Mouse (Mus musculus) olfactory bulb, adult 2 months (tissue): ENCODE measurements around the gene Olfr1359. TPM values are rescaled to one million over a fixed set of nuclear protein-coding genes. Genes with fewer than 3 reads are reported as not detected.
A peak's percentile ranks its signal among the peaks of the same experiment; 100 is the strongest.
"Not testable (repeated sequence)": the region's sequence is repeated elsewhere in the genome, so short reads cannot be mapped to it uniquely, and the experiment has no call there.

Source experiments
- H3K27ac ChIP-seq: fragments of 200-500 bp; 2 replicates; pipeline ENCODE4 v1.5.1; 2012; ENCODE audit warnings: low read depth, low read length; ENCODE audit not compliant: insufficient read depth
- H3K4me1 ChIP-seq: fragments of 200-500 bp; 2 replicates; pipeline ENCODE4 v1.6.1; 2012; ENCODE audit warnings: low read length; ENCODE audit not compliant: control insufficient read depth, insufficient read depth
- H3K4me3 ChIP-seq: fragments of 200-500 bp; 2 replicates; pipeline ENCODE4 v1.5.1; 2012; ENCODE audit warnings: mild to moderate bottlenecking, low read depth, low read length, moderate library complexity; ENCODE audit not compliant: insufficient read depth
- CTCF ChIP-seq: fragments of 200-500 bp; IDR thresholded peaks from 2 replicates; pipeline ENCODE4 v1.5.1; 2012; ENCODE audit warnings: low read depth, mild to moderate bottlenecking, low read length, moderate library complexity; ENCODE audit not compliant: insufficient read depth
- POLR2A ChIP-seq: fragments of 200-500 bp; IDR thresholded peaks from 2 replicates; pipeline ENCODE4 v1.6.1; 2012; ENCODE audit warnings: mild to moderate bottlenecking, low read depth, low read length, moderate library complexity; ENCODE audit not compliant: insufficient read depth
- WGBS: fragments of 180-500 bp; shearing (Covaris S2); methylation state at CpG from one replicate; pipeline ENCODE4 v1.1.7; 2018; 5-methylcytosine and 5-hydroxymethylcytosine counted together
- polyA plus RNA-seq: library from polyadenylated mRNA; stranded (reverse); fragments of >200 nt; gene quantifications from 2 replicates; pipeline ENCODE4 v1.2.4, GENCODE M21; 2012; ENCODE audit warnings: low replicate concordance; ENCODE audit not compliant: missing spikeins, insufficient read depth, insufficient read length

Gene Olfr1359
- polyA plus RNA-seq, 1 experiment = not detected

DNA sequence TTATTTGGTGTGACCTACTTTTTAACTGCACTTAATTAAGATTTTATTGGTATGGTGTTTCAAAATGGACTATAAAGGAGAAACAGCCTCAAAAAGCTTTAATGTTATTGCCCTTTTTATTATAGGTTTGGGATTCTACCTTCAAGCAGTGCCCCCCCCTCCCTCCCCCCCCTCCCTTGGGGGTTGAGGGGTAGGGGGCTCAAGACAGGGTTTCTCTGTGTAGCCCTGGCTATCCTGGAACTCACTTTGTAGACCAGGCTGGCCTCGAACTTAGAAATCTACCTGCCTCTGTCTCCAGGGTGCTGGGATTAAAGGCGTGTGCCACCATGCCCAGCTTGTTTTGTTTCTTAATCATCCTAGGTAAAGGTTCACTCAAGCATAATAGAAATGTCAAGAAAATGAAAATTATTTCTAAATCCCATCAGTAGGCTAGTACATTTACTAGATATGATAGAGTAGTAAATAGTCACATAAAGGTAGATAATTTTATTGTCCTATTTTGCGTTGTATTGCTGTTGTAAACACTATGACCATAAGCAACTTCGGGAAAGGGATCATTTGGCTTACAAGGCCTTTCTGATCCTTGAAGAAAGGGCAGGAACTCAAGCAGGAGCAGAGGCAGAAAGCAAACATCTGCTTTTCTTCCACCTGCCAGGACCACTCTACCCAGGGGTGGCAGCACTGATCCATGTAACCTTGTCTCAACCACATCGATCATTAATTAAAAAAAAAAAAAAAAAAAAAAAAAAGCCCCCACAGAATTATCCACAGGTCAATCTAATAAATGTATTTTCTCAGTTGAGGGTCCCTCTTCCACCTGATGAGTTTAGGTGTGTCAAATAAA, 25.3 kb downstream of the Olfr1359 start:
- TF ChIP-seq POLR2A = no peak
- 56% methylated on average over 5 of the region's 5 CpGs for WGBS
- H3K4me1 ChIP-seq = 0 out of 2 replicates have a peak, but pooled peaks cover 5% of the 10 kb centered on the region
- no peak overlapping the region for H3K4me3 ChIP-seq
- no peak overlapping the region for H3K27ac ChIP-seq

DNA sequence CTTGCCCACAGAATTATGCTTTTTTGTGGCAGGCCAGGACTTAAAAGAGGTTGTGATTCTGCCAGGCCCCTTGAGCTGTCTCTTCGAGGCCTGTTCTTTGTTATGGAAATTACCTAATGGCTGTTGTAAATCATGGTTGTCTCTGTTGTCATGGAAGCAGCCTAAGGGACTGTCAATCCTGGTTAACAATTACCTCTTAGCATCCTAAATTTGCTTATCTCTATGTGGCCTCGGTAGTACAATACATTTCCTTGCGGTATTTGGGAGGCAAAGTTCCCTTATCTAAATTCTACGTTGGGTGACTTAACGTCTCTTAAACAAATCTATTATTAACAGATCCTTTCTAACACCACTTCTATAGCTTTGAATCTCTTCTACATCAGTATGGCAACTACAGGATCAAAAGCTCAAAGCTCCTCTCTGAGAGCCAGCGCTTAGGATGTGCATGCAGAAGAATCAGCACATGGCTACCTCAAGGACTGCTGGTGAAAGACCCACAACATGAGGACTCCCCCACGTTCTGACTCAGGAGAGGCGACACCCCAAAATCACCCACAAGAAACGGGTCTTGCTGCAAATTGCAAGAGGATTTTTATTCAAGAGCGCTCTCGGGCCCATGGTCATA, 30.1 kb downstream of the Olfr1359 start:
- 58% methylated on average over 11 of the region's 11 CpGs for WGBS
- TF ChIP-seq POLR2A = no peak
- TF ChIP-seq CTCF = no peak
- Histone ChIP-seq H3K27ac (0 out of 2 replicates have a peak overlapping the region, but pooled peaks have one; percentile 26), H3K4me3 (no peak overlapping the region), H3K4me1 (no peaks in the 10 kb centered on the region)

DNA sequence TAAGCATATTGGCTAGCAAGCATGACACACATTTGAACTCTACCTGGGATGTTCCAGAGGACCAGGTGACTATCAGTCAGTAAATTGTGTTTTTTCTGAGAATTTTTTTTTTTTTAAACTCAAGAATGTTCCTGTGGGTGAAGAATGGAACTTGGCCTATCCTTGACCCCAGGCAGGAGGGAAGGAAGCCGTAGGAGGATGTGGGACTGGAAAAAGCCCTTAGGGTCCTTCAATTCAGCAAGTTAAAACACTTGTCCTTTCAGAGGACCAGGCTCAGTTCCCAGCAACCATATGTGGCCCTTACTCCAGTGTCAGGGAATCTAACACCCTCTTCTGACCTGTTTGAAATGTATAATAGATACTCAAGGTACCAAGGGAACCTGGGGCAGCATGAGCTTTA, 31.6 kb downstream of the Olfr1359 start:
- no peak overlapping the region for H3K27ac ChIP-seq
- TF ChIP-seq POLR2A (no peak), CTCF (no peak)
- H3K4me3 ChIP-seq = no peak overlapping the region
- WGBS = 85% methylated on average over 1 of the region's 1 CpGs
- peaks cover 2% of the 10 kb centered on the region; the same call in 1 of the 2 replicates for H3K4me1 ChIP-seq

DNA sequence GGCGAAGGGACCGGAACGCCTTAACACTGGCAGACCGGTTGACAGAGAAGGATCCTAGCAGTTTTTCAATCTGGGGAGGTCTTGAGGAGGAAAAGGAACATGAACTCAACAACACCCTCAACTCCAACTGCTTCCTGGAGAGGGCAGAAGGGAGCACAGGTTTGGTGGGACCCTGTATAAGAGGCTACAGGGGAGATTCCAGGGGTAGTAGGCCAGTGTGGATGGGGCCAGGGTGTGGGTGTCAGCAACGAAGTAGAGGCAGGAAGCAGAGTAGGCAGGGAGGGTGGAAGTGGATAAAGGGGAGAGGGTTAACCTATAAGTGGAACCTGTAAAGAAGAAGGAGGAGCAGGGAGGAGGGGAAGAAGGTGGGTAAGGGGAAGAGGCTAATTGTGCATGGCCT, 35.6 kb downstream of the Olfr1359 start:
- H3K27ac ChIP-seq = no peak overlapping the region

DNA sequence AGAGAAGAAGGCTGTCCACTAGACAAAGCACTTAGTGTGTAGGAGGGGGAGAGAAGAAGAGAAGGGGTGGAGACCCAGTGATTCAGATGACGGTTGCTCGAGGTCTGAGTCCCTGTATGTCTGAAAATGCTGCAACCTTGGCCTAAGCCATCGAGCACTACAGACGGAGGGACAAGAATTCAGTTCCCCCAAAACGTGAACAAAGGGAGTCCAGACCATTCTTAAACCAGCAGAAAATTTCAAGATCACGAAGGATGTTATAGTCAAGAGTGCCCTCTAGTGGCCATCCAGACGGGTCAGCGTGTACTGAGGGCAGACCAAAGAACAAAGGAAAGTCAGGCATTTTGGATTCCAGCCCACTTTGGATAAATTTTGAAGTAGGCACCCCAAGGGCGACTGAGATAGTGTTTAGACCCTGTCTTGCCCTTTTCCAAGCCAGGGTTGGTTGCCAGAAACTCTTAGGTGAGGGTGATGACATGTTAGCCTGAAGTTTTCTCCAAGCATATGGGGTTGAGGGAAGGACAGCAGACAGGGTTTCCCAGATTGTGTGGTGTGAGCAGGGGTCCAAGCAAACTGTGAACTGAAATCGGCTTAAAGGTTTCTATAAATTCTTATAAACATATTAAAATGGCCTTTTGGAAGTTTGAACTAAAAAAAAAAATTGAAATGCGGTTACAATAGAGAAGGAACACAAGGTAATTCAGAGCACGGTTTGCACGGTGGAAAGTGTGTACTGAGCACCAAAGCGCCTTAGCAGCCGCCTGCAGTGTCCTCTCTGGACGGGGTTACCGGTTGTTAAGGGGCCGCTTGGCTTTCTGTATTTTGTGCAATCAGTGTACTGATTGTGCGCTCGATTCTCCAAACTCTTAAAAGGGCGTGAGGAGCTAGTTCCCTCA, 36.3 kb downstream of the Olfr1359 start:
- under 1% methylated on average over 21 of the region's 21 CpGs for WGBS
- Histone ChIP-seq H3K27ac (peak overlapping the region; percentile 76), H3K4me1 (peaks cover 2% of the 10 kb centered on the region; the same call in 1 of the 2 replicates), H3K4me3 (peak overlapping the region; percentile 53)
- TF ChIP-seq POLR2A (no peak), CTCF (peak; percentile 32; the same call in 1 of the 2 replicates)

More for the DNA sequence above, 35.6 kb downstream of the Olfr1359 start:
- no peak overlapping the region for H3K4me3 ChIP-seq
- TF ChIP-seq CTCF (no peak), POLR2A (no peak)
- WGBS = 74% methylated on average over 5 of the region's 5 CpGs
- H3K4me1 ChIP-seq = peaks cover 2% of the 10 kb centered on the region; the same call in 1 of the 2 replicates

- peak within 1 kb of the TSS; percentile 53 for H3K4me3 ChIP-seq
- peak; percentile 70; the same call in 1 of the 2 replicates for TF ChIP-seq POLR2A
- WGBS = under 1% methylated on average over 55 of the region's 56 CpGs
- peak within 1 kb of the TSS; percentile 76 for H3K27ac ChIP-seq
- H3K4me1 ChIP-seq = not testable (repeated sequence)
Observed at GRCm38 (mm10) chr13:21734906-21735767, 37.2 kb downstream of the Olfr1359 start, which contains the start of gene Hist1h4j. Hist1h4j (plus strand) TSS chr13:21735064.

GRCm38 (mm10) chr13:21745006-21745405, 47.1 kb downstream of the Olfr1359 start:
- 87% methylated on average over 1 of the region's 1 CpGs for WGBS
- Histone ChIP-seq H3K4me3 (no peak overlapping the region), H3K27ac (no peak overlapping the region), H3K4me1 (peaks cover 3% of the 10 kb centered on the region; the same call in 1 of the 2 replicates)
- TF ChIP-seq POLR2A (no peak), CTCF (no peak)
